Mouse (Mus musculus) liver, adult 2 months (tissue): ENCODE measurements around the gene Adam15.

Experiments
- CTCF ChIP-seq: fragments of 200-500 bp; IDR thresholded peaks from 2 replicates; pipeline ENCODE4 v1.5.1; 2011; ENCODE audit warnings: low read depth, low read length, control low read depth
- POLR2A ChIP-seq: fragments of 200-500 bp; IDR thresholded peaks from 2 replicates; pipeline ENCODE4 v1.6.1; 2011; ENCODE audit warnings: low read length, control low read depth; ENCODE audit not compliant: insufficient read depth; ENCODE audit errors: extremely low read depth

DNA sequence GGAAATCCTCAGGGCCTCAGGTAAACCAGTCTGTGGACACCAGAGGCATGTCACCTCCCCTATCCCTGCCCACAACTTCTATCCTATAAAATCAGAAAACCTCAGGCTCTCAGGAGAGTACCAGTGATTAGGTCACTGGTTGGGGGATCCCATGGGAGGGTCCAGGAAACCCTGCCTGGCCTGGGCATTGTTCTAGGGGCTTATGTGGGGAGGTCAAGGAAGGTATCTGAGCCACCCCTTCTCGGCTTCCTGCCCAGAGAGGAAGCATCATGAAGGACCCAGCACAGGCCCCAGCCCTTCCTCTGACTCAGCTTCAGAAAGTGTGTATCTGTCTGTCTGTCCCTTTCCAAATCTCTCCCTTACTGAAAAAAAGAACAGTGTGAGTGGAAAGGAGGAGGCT, 1.9 kb downstream of the Adam15 start:
- no peak for TF ChIP-seq CTCF
- no peak for TF ChIP-seq POLR2A
